Mouse (Mus musculus) c-Kit-positive CD71-positive TER-119-positive erythroid progenitor cells, embryonic 14.5 days (primary cell): ENCODE results near the gene Osbp2.

Experiments used
- DNase-seq: peaks from one replicate; pipeline ENCODE4 v3.0.0-alpha.2; 2013; ENCODE audit warnings: low spot score

The Osbp2 gene

DNA sequence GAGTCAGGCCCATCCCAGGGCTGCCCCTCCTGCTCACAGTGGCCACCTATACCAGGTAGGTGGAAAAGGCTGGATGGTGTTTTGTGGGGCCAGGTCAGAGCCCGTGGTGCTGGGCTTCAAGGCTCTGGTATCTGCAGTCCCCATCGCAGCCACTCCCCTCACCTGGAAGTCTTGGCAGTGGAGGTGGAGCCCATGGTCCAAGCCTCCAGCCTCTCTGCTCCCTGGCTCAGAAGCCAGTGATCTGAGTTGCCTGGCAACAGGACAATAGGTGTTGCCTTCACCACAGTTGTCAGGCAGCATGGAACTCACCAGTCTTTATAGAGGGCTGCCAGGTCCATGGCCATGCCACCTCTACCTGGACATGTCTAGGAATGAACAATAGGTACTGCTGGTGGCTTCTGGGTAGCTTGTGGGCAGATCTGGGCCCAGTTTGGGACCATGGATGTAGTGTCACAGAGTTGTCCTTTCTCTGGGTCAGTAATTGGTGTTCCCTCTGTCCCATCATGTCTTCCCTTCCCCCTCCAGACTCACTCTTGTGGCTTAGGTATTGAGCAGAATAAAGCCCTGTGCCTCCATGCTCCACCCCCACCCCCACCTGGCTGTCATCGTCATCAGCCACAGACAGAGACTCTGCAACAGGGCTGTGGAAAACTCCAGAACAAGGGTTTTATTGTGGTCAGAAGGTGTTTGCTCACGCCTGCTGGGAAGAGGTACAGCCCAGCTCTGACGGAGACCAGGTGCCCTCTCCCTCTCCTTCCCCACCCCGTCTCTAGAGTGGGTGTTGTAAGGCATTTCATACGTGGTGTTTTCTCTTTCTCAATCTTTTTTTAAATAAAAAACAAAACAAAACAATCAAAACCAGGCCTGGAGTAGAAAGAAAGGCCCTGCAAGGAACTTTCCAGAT, 160.4 kb downstream of the Osbp2 start:
- DNase-seq, result no peak

DNA sequence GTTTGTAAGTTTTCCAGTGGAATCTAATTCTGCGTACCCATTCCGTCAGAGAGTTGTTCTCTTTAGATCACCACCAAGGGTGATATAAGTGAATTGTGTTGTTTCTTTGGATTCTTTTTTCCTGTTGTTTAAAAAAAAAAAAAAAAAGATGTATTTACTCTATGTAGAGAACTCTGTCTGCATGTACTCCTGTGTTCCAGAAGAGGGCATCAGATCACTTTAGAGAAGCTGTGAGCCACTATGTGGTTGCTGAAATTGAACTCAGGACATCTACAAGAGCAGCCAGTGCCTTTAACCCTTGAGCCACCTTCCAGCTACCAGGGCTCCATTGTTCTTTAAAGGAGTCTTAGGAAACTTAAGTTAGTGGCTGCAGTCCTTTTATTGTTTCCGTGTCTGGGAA, 166.3 kb downstream of the Osbp2 start:
- no peak for DNase-seq

DNA sequence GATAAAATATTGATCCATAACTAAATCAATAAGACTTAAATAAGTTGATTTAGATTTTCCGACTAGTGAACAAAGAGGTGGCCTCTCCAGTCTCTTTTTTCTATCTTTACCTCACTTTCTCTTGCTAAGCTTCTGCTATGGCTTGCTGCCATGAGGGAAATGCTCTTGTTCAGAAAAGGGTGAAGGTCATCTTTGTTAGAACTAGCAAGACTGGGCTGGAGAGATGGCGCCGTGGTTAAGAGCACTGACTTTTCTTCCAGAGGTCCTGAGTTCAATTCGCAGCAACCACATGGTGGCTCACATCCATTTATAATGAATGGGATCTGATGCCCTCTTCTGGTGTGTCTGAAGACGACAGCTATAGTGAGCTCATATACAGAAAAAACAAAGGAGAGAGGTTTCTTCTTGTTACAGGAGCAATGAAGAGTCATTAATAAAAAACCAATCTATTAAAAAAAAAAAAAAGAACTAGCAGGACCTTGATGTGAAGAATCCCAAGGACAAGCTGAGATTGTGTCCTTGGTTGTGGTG, 167.6 kb downstream of the Osbp2 start:
- DNase-seq, result no peak

DNA sequence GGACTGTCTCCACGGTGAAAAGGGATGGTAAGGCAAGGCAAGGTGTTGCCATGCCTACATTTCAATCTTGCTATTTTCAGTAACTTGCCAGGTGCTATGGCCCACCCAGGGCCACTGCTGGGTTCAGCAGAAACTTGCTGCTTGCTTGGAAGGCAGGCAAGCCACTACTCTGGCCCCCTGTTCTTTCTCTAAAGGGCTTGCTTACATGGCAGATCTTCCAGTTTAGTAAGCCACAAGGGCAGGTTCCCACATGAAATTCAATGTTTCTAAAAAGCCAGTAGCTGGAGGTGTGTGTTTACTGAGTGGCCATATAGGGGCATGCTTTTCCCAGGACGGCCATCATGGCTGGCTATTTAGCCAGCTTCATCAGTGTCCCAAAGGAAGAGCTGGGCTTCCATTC, 172.0 kb downstream of the Osbp2 start:
- no peak for DNase-seq

DNA sequence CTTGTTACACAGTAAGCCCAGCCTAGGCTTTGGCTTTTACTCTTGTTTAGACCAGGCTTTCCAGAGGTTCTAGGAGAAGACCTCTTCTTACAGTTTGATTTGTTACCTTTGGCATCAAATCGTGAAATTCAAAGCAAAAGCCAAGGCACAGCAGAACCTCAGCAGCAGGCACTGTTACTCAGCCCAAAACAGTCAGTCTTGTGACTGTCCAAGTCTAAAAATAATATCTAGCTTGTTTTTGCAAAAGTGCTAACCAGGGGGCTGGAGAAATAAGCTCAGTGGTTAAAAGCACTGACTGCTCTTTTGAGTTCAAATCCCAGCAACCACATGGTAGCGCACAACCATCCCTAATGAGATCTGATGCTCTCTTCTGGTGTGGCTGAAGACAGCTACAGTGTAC, 176.8 kb downstream of the Osbp2 start:
- DNase-seq, result no peak

DNA sequence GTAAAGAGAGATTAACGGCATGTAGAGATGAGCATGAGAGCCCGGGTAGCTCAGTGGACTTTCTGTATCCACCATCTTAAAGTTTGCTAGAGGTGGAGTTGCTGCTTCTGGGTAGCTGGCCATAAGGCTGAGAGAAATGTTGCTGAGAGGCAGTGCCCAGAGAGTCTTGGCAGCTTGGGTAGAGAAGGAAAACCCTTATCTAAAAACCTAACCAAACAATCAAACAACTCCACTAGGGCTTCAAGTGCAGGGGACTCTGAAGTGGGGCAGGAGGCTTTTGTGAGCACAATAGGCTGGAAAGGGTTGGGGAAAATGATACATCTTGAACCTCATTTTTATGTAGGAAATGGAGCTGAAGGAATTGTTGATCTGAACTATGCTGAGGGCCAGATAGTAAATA, 177.4 kb downstream of the Osbp2 start:
- DNase-seq, result no peak

DNA sequence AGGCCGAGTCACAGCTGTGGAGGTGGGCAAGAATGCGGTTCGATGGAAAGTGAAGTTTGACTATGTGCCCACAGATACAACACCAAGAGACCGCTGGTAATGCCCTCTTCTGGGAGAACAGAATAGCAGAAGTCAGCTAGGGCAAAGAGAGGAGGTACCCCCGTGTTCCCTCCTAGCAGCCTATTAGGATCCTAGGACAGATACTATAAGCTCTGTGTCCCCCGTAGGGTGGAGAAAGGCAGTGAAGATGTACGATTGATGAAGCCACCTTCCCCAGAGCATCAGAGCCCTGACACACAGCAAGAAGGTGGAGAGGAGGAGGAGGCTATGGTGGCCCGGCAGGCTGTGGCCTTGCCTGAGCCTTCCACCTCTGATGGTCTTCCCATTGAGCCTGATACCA, 178.3 kb downstream of the Osbp2 start:
- no peak for DNase-seq

DNA sequence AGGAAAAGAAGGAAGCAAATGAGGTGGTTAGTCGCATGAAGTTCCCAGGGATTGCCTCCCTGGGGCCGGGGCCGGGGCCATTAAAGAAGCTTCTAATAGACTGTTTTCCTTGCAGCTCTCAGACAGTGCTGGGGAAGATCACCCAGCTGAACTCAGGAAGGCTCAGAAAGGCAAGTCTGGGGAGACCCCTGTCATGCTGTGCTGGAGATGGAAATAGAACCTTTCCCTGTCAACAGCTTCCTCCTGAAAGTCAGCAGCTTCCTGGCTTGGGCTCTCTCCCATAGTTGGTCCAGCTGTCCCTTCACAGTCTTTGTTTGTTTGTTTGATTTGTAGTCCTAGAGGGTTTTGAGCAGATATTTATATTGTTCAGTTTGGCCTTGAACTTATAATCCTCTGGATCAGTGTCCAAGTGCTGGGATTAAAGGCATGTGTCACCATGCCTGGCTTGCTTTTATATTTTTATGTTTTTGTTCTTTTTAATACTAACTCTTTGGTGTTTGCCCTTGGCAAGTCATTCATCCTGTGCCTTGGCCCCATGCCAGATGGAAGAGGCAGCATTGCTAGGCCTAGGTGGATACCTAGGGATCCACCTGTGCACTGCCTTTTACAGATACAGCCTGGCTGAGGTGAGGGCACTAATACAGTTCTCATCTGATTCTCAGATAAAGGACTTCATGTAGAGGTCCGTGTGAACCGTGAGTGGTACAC, 178.8 kb downstream of the Osbp2 start:
- no peak for DNase-seq

DNA sequence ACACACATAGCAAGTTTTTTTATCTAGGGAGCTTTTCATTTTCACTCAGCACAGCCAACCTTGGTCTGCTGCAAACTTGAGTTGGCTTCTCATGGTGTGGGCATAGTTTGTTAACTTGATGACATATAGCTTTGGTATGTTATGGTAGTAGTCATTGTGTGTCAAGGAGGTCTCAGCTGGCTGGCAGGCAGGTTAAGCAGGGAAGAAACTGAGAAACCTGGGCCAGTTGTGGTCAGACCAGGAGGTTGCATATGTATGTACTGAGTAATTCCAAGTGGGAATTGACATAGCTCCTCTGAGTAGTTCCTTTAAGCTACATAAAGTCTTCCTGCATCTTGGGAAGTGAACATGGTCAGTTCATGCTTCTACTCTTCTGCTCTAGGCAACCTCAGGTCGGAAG, 179.5 kb downstream of the Osbp2 start:
- no peak for DNase-seq

DNA sequence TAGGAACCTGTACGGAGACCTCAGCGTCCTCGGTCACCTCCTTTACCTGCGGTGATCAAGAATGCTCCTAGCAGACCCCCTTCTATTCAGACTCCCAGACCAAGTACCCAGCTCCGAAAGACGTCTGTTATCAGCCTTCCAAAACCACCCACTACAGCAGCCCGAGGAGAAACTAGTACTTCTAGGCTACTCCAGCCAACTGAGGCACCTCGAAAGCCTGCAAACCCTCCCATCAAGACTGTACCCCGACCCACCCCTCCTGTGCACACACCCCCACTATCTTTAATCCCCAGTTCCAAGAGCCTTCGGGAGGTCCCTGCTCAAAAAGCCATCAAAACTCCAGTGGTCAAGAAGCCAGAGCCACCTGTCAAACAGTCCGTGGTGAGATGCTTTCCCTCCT, 180.0 kb downstream of the Osbp2 start:
- DNase-seq, result no peak

DNA sequence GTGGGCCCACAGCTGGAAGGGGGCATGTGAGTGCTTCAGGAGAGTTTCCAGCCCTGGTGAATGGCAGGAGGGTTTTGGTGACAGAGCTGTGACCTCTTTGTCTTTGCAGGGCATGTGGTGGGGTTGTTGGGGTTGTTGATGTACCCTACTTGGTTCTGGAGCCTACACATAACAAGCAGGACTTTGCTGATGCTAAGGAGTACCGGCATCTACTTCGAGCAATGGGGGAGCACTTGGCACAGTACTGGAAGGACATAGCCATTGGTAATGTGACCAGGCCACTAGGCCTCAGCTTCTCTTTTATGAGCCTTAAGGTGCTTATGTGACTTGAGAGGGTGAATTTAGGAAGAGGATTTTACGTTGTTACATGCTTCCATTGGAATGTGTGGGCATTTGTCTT, 183.9 kb downstream of the Osbp2 start:
- no peak for DNase-seq

DNA sequence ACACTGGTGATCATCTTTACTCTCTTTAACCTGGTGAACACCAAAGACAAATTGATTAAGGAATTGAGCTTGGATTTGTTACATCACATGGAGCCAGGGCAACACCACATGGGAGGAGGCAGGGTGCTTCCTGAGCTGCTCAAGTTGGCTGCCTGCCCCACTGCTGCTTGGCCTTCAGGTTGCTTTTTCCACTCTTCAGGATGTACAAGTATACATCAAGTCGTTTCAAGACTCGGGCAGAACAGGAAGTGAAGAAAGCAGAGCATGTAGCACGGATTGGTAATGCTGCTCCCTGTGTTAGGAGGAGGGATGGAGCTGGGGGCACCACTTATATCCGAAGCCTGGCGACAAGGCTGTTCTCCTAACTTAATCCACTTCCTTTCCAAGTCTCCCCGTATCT, 186.5 kb downstream of the Osbp2 start:
- DNase-seq, result no peak

DNA sequence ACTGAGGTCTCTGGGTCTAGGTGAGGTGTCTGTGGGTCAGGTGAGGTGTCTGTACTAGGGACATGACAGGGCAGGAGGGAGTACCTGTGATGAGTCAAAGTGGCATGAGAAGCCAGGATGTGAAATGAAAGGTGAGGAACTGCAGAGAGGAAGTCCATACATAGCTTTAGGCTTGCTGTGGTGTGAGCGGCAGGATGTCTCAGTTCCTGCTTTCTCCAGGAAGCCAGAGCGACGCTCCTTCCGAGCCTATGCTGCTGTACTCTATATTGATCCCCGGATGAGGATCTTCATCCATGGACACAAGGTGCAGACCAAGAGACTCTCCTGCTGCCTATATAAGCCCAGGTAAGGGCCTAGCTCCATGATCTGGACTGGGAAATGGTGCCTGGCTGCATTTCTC, 187.3 kb downstream of the Osbp2 start:
- DNase-seq, result no peak

DNA sequence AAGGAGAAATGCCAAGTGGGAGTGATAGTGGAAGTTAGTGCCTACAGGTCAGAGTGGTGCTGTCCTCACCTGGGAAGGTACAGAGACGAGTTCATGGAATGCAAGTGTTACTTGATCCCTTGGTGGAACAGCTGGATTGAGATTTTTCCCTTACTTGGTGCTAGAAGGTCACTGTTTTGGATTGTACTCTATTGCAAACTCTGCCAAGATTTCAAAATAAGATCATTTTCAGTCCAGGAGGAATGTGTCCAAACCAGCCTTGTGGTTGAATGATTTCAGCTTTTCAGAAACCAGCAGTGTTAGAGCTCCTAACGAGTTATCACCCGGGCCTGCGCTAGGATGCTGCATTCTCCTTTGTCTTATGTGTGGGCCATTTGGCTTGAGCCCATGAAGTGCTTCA, 189.2 kb downstream of the Osbp2 start:
- no peak for DNase-seq

DNA sequence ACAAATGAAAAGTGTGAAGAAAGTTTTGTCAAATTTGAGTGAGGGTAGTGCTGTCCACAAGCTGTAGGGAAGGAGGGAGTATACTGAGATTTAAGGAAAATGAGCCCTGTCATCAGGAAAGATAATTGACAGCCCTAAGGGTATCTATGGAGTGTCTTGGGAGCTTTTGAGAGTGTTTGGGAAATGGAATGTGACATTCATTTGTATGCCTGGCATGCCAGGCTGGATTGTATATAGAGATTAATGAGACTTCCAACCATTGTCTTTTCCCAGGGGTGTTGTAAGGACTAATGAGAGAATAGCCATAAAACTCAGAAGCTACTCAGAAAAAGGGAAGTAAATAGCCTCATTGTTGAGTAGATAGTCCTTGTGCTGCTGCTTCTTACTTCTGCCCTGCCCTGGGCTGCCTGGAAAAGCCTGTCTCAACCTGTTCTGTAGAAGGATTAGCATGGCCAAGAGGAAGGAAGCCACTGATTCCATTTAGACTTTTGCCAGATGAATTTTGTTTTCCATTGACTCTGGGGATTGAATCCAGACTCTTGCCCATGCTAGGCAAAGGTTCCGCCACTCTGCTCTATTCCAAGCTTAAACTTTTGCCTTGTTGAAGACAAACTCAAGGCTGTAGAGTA, 192.6 kb downstream of the Osbp2 start:
- DNase-seq, result no peak

DNA sequence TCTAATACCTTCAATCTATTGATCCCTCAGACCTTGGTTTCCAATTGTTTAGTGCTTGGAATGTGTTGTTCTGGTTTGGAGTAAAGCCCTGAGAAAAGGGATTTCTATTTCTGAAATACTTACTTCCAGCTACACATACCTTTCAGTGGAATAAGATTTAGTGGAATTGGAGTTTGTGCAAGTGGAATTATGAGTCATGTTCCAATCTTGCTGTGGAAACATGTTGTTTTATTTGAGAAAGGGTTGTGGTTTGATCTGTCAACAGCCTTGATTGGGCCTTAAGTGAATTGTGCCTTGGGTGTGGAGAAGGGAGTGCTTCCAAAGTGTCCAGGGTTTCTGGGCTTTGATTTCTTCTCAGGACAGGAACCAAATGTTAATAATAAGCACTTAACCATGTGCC, 193.9 kb downstream of the Osbp2 start:
- no peak for DNase-seq

DNA sequence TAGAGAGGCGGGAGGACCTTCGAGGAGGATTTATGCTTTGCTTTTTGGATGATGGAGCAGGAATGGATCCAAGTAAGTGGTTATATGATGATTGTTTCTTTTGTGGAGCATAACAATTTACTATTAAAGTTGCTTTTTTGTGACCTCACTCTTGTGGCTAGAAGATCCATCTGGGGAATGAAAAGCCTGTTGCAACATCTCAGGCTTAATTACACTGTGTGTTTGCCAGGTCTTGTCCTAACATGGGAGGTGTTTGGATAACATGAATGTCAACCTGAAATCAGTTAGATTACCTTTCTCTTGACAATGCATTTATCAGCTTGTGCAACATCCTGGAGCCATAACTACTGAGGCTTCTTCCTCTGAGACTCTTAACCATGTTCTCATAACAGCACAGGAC, 194.9 kb downstream of the Osbp2 start:
- DNase-seq, result no peak

DNA sequence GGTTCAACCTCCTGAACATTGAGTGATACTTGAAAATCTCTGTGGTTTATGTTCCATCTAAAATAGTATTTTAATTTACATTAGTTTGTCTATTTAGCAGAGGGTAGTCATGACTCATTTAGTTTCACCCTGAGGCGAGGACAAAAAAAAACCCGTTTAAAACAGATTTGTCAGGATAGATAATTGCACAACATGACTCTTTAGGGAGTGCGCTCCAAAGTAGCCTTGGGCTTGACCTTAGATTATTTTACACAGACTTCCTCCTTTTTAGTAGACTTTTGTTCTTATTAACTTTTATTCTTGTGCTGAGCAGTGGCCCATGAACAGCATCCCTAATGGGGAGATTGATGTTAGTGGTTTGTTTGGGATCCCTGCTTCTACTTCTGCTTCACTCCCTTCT, 196.2 kb downstream of the Osbp2 start:
- DNase-seq, result no peak

DNA sequence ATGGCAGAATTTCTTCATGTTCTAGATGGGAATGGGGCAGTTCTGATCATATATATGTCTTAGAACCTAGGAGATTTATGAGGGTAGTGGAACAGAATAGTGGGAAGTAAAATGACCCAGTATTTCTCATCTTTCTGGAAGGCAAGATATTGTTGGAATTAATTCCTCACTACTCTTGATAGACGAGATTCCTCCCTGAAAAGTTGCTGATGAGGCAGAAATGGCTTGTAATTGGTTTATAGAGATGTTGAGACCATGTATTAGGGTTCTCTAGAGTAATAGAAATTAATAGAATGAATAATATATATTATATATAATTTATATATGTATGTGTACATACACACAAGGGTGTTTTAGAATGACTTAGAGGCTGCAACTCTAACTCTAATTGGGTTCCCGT, 201.7 kb downstream of the Osbp2 start:
- DNase-seq, result no peak
